Mouse (Mus musculus): Measurements from ENCODE around the gene Usf2. TPM values are rescaled to one million over a fixed set of nuclear protein-coding genes. Genes with fewer than 3 reads are reported as not detected.

The Usf2 gene
- polyA plus RNA-seq, 1 experiment = 103 TPM

- H3K4me3 ChIP-seq (ENCODE audit: insufficient read depth, low read depth, low read length) = no peak overlapping the region
- H3K4me1 ChIP-seq (ENCODE audit: control insufficient read depth, insufficient read depth, insufficient read length, low read length) = no peaks in the 10 kb centered on the region; the same call in 1 of the 2 replicates
- no peak overlapping the region for H3K27ac ChIP-seq (replicated peaks; ENCODE audit: low read depth, low read length)
These were observed 10.1 kb upstream of the Usf2 start for GRCm38 (mm10) chr7:30966657-30967056.

GRCm38 (mm10) chr7:30965677-30966076 lies 9.1 kb upstream of the Usf2 start:
- no peak overlapping the region for H3K4me3 ChIP-seq (ENCODE audit: insufficient read depth, low read depth, low read length)
- no peak overlapping the region for H3K27ac ChIP-seq (replicated peaks; ENCODE audit: low read depth, low read length)
- no peaks in the 10 kb centered on the region; the same call in 1 of the 2 replicates for H3K4me1 ChIP-seq (ENCODE audit: control insufficient read depth, insufficient read depth, insufficient read length, low read length)

GRCm38 (mm10) chr7:30964366-30964765 lies 7.8 kb upstream of the Usf2 start:
- H3K27ac ChIP-seq (replicated peaks; ENCODE audit: low read depth, low read length) = no peak overlapping the region
- no peak overlapping the region for H3K4me3 ChIP-seq (ENCODE audit: insufficient read depth, low read depth, low read length)
- peaks cover 3% of the 10 kb centered on the region; the same call in 1 of the 2 replicates for H3K4me1 ChIP-seq (ENCODE audit: control insufficient read depth, insufficient read depth, insufficient read length, low read length)

GRCm38 (mm10) chr7:30962862-30963261 lies 6.3 kb upstream of the Usf2 start:
- Histone ChIP-seq H3K27ac (replicated peaks; ENCODE audit: low read depth, low read length) (no peak overlapping the region), H3K4me1 (ENCODE audit: control insufficient read depth, insufficient read depth, insufficient read length, low read length) (peaks cover 11% of the 10 kb centered on the region), H3K4me3 (ENCODE audit: insufficient read depth, low read depth, low read length) (no peak overlapping the region)

- peaks cover 11% of the 10 kb centered on the region for H3K4me1 ChIP-seq (ENCODE audit: control insufficient read depth, insufficient read depth, insufficient read length, low read length)
- H3K27ac ChIP-seq (replicated peaks; ENCODE audit: low read depth, low read length) = no peak overlapping the region
- H3K4me3 ChIP-seq (ENCODE audit: insufficient read depth, low read depth, low read length) = no peak overlapping the region
These were observed 3.3 kb upstream of the Usf2 start for GRCm38 (mm10) chr7:30959786-30960349.

- H3K27ac ChIP-seq (replicated peaks; ENCODE audit: low read depth, low read length) = no peak overlapping the region
- no peak overlapping the region for H3K4me3 ChIP-seq (ENCODE audit: insufficient read depth, low read depth, low read length)
- peaks cover 11% of the 10 kb centered on the region for H3K4me1 ChIP-seq (ENCODE audit: control insufficient read depth, insufficient read depth, insufficient read length, low read length)
These were observed 2.4 kb upstream of the Usf2 start for GRCm38 (mm10) chr7:30958866-30959487.

GRCm38 (mm10) chr7:30958109-30958865 lies 1.7 kb upstream of the Usf2 start:
- Histone ChIP-seq H3K4me3 (ENCODE audit: insufficient read depth, low read depth, low read length) (peak overlapping the region; percentile 100), H3K27ac (replicated peaks; ENCODE audit: low read depth, low read length) (peak overlapping the region; percentile 100; the same call in 1 of the 2 replicates), H3K4me1 (ENCODE audit: control insufficient read depth, insufficient read depth, insufficient read length, low read length) (peaks cover 11% of the 10 kb centered on the region)

- Histone ChIP-seq H3K4me3 (ENCODE audit: insufficient read depth, low read depth, low read length) (peak overlapping the region; percentile 100), H3K27ac (replicated peaks; ENCODE audit: low read depth, low read length) (peak overlapping the region; percentile 100), H3K4me1 (ENCODE audit: control insufficient read depth, insufficient read depth, insufficient read length, low read length) (peaks cover 11% of the 10 kb centered on the region)
These were observed 772 bp upstream of the Usf2 start for GRCm38 (mm10) chr7:30957367-30957783.

GRCm38 (mm10) chr7:30956357-30956751 lies 249 bp downstream of the Usf2 start:
- peaks cover 11% of the 10 kb centered on the region for H3K4me1 ChIP-seq (ENCODE audit: control insufficient read depth, insufficient read depth, insufficient read length, low read length)
- H3K4me3 ChIP-seq (ENCODE audit: insufficient read depth, low read depth, low read length) = peak overlapping the region; percentile 100
- peak overlapping the region; percentile 75 for H3K27ac ChIP-seq (replicated peaks; ENCODE audit: low read depth, low read length)

- peak overlapping the region; percentile 100 for H3K4me3 ChIP-seq (ENCODE audit: insufficient read depth, low read depth, low read length)
- H3K27ac ChIP-seq (replicated peaks; ENCODE audit: low read depth, low read length) = peak overlapping the region; percentile 75
- H3K4me1 ChIP-seq (ENCODE audit: control insufficient read depth, insufficient read depth, insufficient read length, low read length) = peaks cover 11% of the 10 kb centered on the region
These were observed 833 bp downstream of the Usf2 start for GRCm38 (mm10) chr7:30955584-30956356.

GRCm38 (mm10) chr7:30954971-30955520 lies 1.6 kb downstream of the Usf2 start:
- Histone ChIP-seq H3K4me3 (ENCODE audit: insufficient read depth, low read depth, low read length) (no peak overlapping the region), H3K27ac (replicated peaks; ENCODE audit: low read depth, low read length) (no peak overlapping the region), H3K4me1 (ENCODE audit: control insufficient read depth, insufficient read depth, insufficient read length, low read length) (peaks cover 10% of the 10 kb centered on the region)

- peaks cover 7% of the 10 kb centered on the region for H3K4me1 ChIP-seq (ENCODE audit: control insufficient read depth, insufficient read depth, insufficient read length, low read length)
- no peak overlapping the region for H3K27ac ChIP-seq (replicated peaks; ENCODE audit: low read depth, low read length)
These were observed 2.6 kb downstream of the Usf2 start for GRCm38 (mm10) chr7:30954036-30954435.

GRCm38 (mm10) chr7:30953459-30953858 lies 3.1 kb downstream of the Usf2 start:
- Histone ChIP-seq H3K4me1 (ENCODE audit: control insufficient read depth, insufficient read depth, insufficient read length, low read length) (peaks cover 6% of the 10 kb centered on the region), H3K27ac (replicated peaks; ENCODE audit: low read depth, low read length) (no peak overlapping the region), H3K4me3 (ENCODE audit: insufficient read depth, low read depth, low read length) (no peak overlapping the region)

More at GRCm38 (mm10) chr7:30954036-30954435, 2.6 kb downstream of the Usf2 start:
- no peak overlapping the region for H3K4me3 ChIP-seq (ENCODE audit: insufficient read depth, low read depth, low read length)

- Histone ChIP-seq H3K4me3 (ENCODE audit: insufficient read depth, low read depth, low read length) (no peak overlapping the region), H3K27ac (replicated peaks; ENCODE audit: low read depth, low read length) (no peak overlapping the region), H3K4me1 (ENCODE audit: control insufficient read depth, insufficient read depth, insufficient read length, low read length) (no peaks in the 10 kb centered on the region; the same call in 1 of the 2 replicates)
These were observed 4.0 kb downstream of the Usf2 start for GRCm38 (mm10) chr7:30952441-30953265.

Data from brown adipose tissue, adult 24 weeks (tissue).